Mouse (Mus musculus): Measurements from ENCODE around the gene 2610528A11Rik. TPM values are rescaled to one million over a fixed set of nuclear protein-coding genes. Genes with fewer than 3 reads are reported as not detected.

The 2610528A11Rik gene
- polyA plus RNA-seq, 1 experiment = 0.56 TPM

- Histone ChIP-seq H3K27ac (ENCODE audit: insufficient read depth, low read length) (no peak overlapping the region), H3K27me3 (ENCODE audit: control insufficient read depth, insufficient read depth, low read length) (no peaks in the 10 kb centered on the region), H3K4me1 (ENCODE audit: control insufficient read depth, insufficient read depth, low read length) (no peaks in the 10 kb centered on the region), H3K4me3 (replicated peaks; ENCODE audit: insufficient read depth, low read depth, low read length) (no peak overlapping the region)
- no peak for DNase-seq
- 78% methylated on average over 1 of the region's 1 CpGs for WGBS
- TF ChIP-seq POLR2A (IDR thresholded peaks at IDR 0.05; ENCODE audit: borderline replicate concordance, insufficient read depth, low read length) (no peak), CTCF (IDR thresholded peaks at IDR 0.05; ENCODE audit: borderline replicate concordance, insufficient read depth, low read depth, low read length) (no peak)
Measured at GRCm38 (mm10) chr14:37080724-37081123, 33.1 kb downstream of the 2610528A11Rik start.

GRCm38 (mm10) chr14:37068516-37068915 is 45.3 kb downstream of the 2610528A11Rik start:
- no peaks in the 10 kb centered on the region; the same call in 1 of the 2 replicates for H3K27me3 ChIP-seq (ENCODE audit: control insufficient read depth, insufficient read depth, low read length)
- 19% methylated on average over 9 of the region's 9 CpGs for WGBS
- H3K4me1 ChIP-seq (ENCODE audit: control insufficient read depth, insufficient read depth, low read length) = no peaks in the 10 kb centered on the region
- no peak for TF ChIP-seq POLR2A (IDR thresholded peaks at IDR 0.05; ENCODE audit: borderline replicate concordance, insufficient read depth, low read length)
- no peak overlapping the region for H3K27ac ChIP-seq (ENCODE audit: insufficient read depth, low read length)
- no peak overlapping the region for H3K4me3 ChIP-seq (replicated peaks; ENCODE audit: insufficient read depth, low read depth, low read length)
- no peak for DNase-seq

- H3K4me3 ChIP-seq (replicated peaks; ENCODE audit: insufficient read depth, low read depth, low read length) = no peak within 1 kb of the TSS
- DNase-seq = no peak
- H3K27ac ChIP-seq (ENCODE audit: insufficient read depth, low read length) = no peak within 1 kb of the TSS
- TF ChIP-seq CTCF (IDR thresholded peaks at IDR 0.05; ENCODE audit: borderline replicate concordance, insufficient read depth, low read depth, low read length) (no peak), POLR2A (IDR thresholded peaks at IDR 0.05; ENCODE audit: borderline replicate concordance, insufficient read depth, low read length) (no peak)
- WGBS = 79% methylated on average over 5 of the region's 5 CpGs
- no peaks in the 10 kb centered on the region; the same call in 1 of the 2 replicates for H3K27me3 ChIP-seq (ENCODE audit: control insufficient read depth, insufficient read depth, low read length)
- H3K4me1 ChIP-seq (ENCODE audit: control insufficient read depth, insufficient read depth, low read length) = no peaks in the 10 kb centered on the region
Measured at GRCm38 (mm10) chr14:37067629-37068028, 46.2 kb downstream of the 2610528A11Rik start, which contains the start of gene Lrit2. Gene Lrit2 (plus strand): TSS chr14:37067929.

- 53% methylated on average over 2 of the region's 2 CpGs for WGBS
- Histone ChIP-seq H3K27me3 (ENCODE audit: control insufficient read depth, insufficient read depth, low read length) (no peaks in the 10 kb centered on the region; the same call in 1 of the 2 replicates), H3K27ac (ENCODE audit: insufficient read depth, low read length) (no peak overlapping the region), H3K4me1 (ENCODE audit: control insufficient read depth, insufficient read depth, low read length) (no peaks in the 10 kb centered on the region), H3K4me3 (replicated peaks; ENCODE audit: insufficient read depth, low read depth, low read length) (no peak overlapping the region)
- no peak for DNase-seq
- no peak for TF ChIP-seq CTCF (IDR thresholded peaks at IDR 0.05; ENCODE audit: borderline replicate concordance, insufficient read depth, low read depth, low read length)
- TF ChIP-seq POLR2A (IDR thresholded peaks at IDR 0.05; ENCODE audit: borderline replicate concordance, insufficient read depth, low read length) = no peak
Measured at GRCm38 (mm10) chr14:37066636-37067035, 47.2 kb downstream of the 2610528A11Rik start.

GRCm38 (mm10) chr14:37064849-37065248 is 49.0 kb downstream of the 2610528A11Rik start:
- Histone ChIP-seq H3K27ac (ENCODE audit: insufficient read depth, low read length) (no peak overlapping the region), H3K4me1 (ENCODE audit: control insufficient read depth, insufficient read depth, low read length) (no peaks in the 10 kb centered on the region), H3K4me3 (replicated peaks; ENCODE audit: insufficient read depth, low read depth, low read length) (no peak overlapping the region), H3K27me3 (ENCODE audit: control insufficient read depth, insufficient read depth, low read length) (no peaks in the 10 kb centered on the region; the same call in 1 of the 2 replicates)
- TF ChIP-seq CTCF (IDR thresholded peaks at IDR 0.05; ENCODE audit: borderline replicate concordance, insufficient read depth, low read depth, low read length) (no peak), POLR2A (IDR thresholded peaks at IDR 0.05; ENCODE audit: borderline replicate concordance, insufficient read depth, low read length) (no peak)
- DNase-seq = no peak
- 41% methylated on average over 2 of the region's 2 CpGs for WGBS

Other genes with a start within 250 kb of the 2610528A11Rik start
- 49.4 and 50.8 TPM in 2 replicates for gene Ccser2, start 145.2 kb downstream of the 2610528A11Rik start, polyA plus RNA-seq (2012; rRNA removed)
- gene Rgr, start 65.1 kb downstream of the 2610528A11Rik start, polyA plus RNA-seq (2012; rRNA removed) = not detected in 2 replicates
- gene Lrit1, start 59.2 kb downstream of the 2610528A11Rik start, polyA plus RNA-seq (2012; rRNA removed) = not detected in 2 replicates
- not detected in 2 replicates for gene Lrit2, start 46.1 kb downstream of the 2610528A11Rik start, polyA plus RNA-seq (2012; rRNA removed)
- gene Cdhr1, start 15.7 kb downstream of the 2610528A11Rik start, polyA plus RNA-seq (2012; rRNA removed) = 1.0 and 1.1 TPM in 2 replicates
- 440 and 450 TPM in 2 replicates for gene Ghitm, start 21.2 kb upstream of the 2610528A11Rik start, polyA plus RNA-seq (2012; rRNA removed)

Data from cerebellum, adult 2 months (tissue).